Mouse (Mus musculus): Measurements from ENCODE around the gene Prr19.
A peak's percentile ranks its signal among the peaks of the same experiment; 100 is the strongest.

Prr19 gene

GRCm38 (mm10) chr7:25275555-25276298, 25.5 kb upstream of the Prr19 start:
- ATAC-seq (ENCODE audit: low TSS enrichment): no peak

- ATAC-seq (ENCODE audit: low TSS enrichment): no peak
These were observed 23.8 kb upstream of the Prr19 start for GRCm38 (mm10) chr7:25277405-25277804.

- ATAC-seq (ENCODE audit: low TSS enrichment): no peak
These were observed 23.2 kb upstream of the Prr19 start for GRCm38 (mm10) chr7:25277998-25278340.

GRCm38 (mm10) chr7:25278341-25279075, 22.7 kb upstream of the Prr19 start:
- ATAC-seq (ENCODE audit: low TSS enrichment): peak; percentile 11

- ATAC-seq (ENCODE audit: low TSS enrichment): peak; percentile 21
These were observed 21.9 kb upstream of the Prr19 start for GRCm38 (mm10) chr7:25279076-25279860.

- no peak for ATAC-seq (ENCODE audit: low TSS enrichment)
These were observed 21.1 kb upstream of the Prr19 start for GRCm38 (mm10) chr7:25279861-25280791.

- no peak for ATAC-seq (ENCODE audit: low TSS enrichment)
These were observed 20.0 kb upstream of the Prr19 start for GRCm38 (mm10) chr7:25281166-25281733.

- peak; percentile 25 for ATAC-seq (ENCODE audit: low TSS enrichment)
These were observed 19.2 kb upstream of the Prr19 start for GRCm38 (mm10) chr7:25281734-25282601.

- no peak for ATAC-seq (ENCODE audit: low TSS enrichment)
These were observed 18.4 kb upstream of the Prr19 start for GRCm38 (mm10) chr7:25282731-25283211.

- ATAC-seq (ENCODE audit: low TSS enrichment): no peak
These were observed 17.6 kb upstream of the Prr19 start for GRCm38 (mm10) chr7:25283637-25284036.

GRCm38 (mm10) chr7:25284171-25284570, 17.0 kb upstream of the Prr19 start:
- ATAC-seq (ENCODE audit: low TSS enrichment): no peak

- no peak for ATAC-seq (ENCODE audit: low TSS enrichment)
These were observed 16.4 kb upstream of the Prr19 start for GRCm38 (mm10) chr7:25284766-25285165.

GRCm38 (mm10) chr7:25285511-25286238, 15.5 kb upstream of the Prr19 start:
- no peak for ATAC-seq (ENCODE audit: low TSS enrichment)

GRCm38 (mm10) chr7:25286989-25287388, 14.2 kb upstream of the Prr19 start:
- ATAC-seq (ENCODE audit: low TSS enrichment): no peak

- ATAC-seq (ENCODE audit: low TSS enrichment): no peak
These were observed 13.2 kb upstream of the Prr19 start for GRCm38 (mm10) chr7:25288011-25288410.

GRCm38 (mm10) chr7:25288721-25289120, 12.5 kb upstream of the Prr19 start:
- ATAC-seq (ENCODE audit: low TSS enrichment): no peak

- no peak for ATAC-seq (ENCODE audit: low TSS enrichment)
These were observed 11.3 kb upstream of the Prr19 start for GRCm38 (mm10) chr7:25289925-25290324.

GRCm38 (mm10) chr7:25290463-25290862, 10.7 kb upstream of the Prr19 start:
- no peak for ATAC-seq (ENCODE audit: low TSS enrichment)

- ATAC-seq (ENCODE audit: low TSS enrichment): no peak
These were observed 10.3 kb upstream of the Prr19 start for GRCm38 (mm10) chr7:25290911-25291310.

Measured in frontal cortex, adult (tissue).